Mouse (Mus musculus): ENCODE results near the gene Polr2c. TPM values are rescaled to one million over a fixed set of nuclear protein-coding genes. Genes with fewer than 3 reads are reported as not detected.

Polr2c gene
- polyA plus RNA-seq, 1 experiment from 2014 or later: 50.6 TPM

DNA sequence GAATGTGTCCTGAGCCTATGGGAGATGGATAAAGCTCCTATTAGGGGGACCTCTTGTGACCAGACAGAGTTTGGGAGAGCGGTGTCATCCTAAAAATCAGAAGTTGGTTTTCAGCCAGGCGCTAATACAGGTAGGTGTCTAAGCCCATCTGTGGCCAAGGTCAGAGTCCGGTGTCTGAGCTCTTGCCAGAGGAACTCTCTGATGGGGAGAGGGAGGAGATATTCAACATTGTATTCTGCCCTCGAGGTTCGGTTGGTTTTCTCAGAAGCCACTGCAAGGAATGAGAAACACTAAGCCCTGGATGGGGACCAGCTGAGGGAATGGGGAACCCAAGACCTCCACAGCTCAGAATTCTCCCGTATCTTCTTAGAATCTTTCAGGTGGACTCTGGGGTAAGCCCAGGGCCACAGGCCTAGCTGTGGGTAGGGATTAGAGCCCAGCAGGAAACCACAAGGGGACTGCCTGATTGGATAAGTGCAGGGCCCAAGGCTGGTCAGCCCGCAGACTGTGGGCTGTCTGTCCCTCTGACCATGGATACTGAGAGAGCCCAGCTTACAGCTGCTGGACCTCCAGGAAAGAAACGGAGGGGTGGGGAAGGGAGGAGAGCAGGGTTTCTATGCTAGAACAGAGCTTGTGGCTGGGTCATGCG is 59.2 kb downstream of the Polr2c start:
- Histone ChIP-seq H3K4me1 (ENCODE audit: insufficient read depth) (peaks cover 19% of the 10 kb centered on the region), H3K27me3 (ENCODE audit: insufficient read depth, low read length) (peaks cover 30% of the 10 kb centered on the region), H3K4me3 (ENCODE audit: low read depth, low read length) (peak overlapping the region; percentile 64)

DNA sequence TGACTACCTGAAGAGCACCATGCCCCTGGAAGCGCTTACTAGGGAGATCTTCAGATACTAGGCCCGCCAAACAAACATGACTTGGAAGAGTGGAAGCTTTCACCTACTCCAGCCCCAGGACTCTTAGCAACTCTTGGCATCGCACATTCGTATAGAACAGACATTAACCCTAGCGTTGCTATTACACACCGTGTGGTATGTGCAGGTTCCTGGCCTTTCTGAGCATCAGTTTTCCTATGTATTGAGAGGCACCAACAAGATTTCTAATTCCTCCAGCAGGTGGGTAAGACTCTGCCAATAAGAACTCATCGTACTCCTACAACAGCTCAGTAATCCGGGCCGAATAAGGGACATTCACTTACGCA is 59.7 kb downstream of the Polr2c start:
- Histone ChIP-seq H3K4me1 (ENCODE audit: insufficient read depth) (peaks cover 19% of the 10 kb centered on the region), H3K9ac (replicated peaks) (peak overlapping the region; percentile 63), H3K27me3 (ENCODE audit: insufficient read depth, low read length) (peaks cover 30% of the 10 kb centered on the region), H3K9me3 (ENCODE audit: low read length) (no peaks in the 10 kb centered on the region), H3K4me2 (ENCODE audit: low read depth, low read length) (peak overlapping the region; percentile 94), H3K27ac (ENCODE audit: low read depth) (no peak overlapping the region; the same call in 1 of the 2 replicates), H3K4me3 (ENCODE audit: low read depth, low read length) (peak overlapping the region; percentile 64), H3K36me3 (replicated peaks; ENCODE audit: insufficient read depth, low read length) (no peaks in the 10 kb centered on the region)
- ATAC-seq (no peak), DNase-seq (no peak)
- 12% methylated on average over 10 of the region's 10 CpGs for WGBS (ENCODE audit: insufficient replicate concordance)
- TF ChIP-seq CTCF (IDR thresholded peaks at IDR 0.05; ENCODE audit: low read depth) (no peak), EP300 (IDR thresholded peaks at IDR 0.05; ENCODE audit: low read depth) (no peak)

More for the DNA sequence above, 59.2 kb downstream of the Polr2c start:
- H3K9me3 ChIP-seq (ENCODE audit: low read length): no peaks in the 10 kb centered on the region
- DNase-seq (no peak), ATAC-seq (no peak)
- no peak overlapping the region; the same call in 1 of the 2 replicates for H3K9ac ChIP-seq (replicated peaks)
- no peak overlapping the region for H3K27ac ChIP-seq (ENCODE audit: low read depth)
- peak overlapping the region; percentile 94 for H3K4me2 ChIP-seq (ENCODE audit: low read depth, low read length)
- WGBS (ENCODE audit: insufficient replicate concordance): 42% methylated on average over 9 of the region's 9 CpGs
- TF ChIP-seq EP300 (IDR thresholded peaks at IDR 0.05; ENCODE audit: low read depth) (no peak), CTCF (IDR thresholded peaks at IDR 0.05; ENCODE audit: low read depth) (no peak)
- H3K36me3 ChIP-seq (replicated peaks; ENCODE audit: insufficient read depth, low read length): no peaks in the 10 kb centered on the region

DNA sequence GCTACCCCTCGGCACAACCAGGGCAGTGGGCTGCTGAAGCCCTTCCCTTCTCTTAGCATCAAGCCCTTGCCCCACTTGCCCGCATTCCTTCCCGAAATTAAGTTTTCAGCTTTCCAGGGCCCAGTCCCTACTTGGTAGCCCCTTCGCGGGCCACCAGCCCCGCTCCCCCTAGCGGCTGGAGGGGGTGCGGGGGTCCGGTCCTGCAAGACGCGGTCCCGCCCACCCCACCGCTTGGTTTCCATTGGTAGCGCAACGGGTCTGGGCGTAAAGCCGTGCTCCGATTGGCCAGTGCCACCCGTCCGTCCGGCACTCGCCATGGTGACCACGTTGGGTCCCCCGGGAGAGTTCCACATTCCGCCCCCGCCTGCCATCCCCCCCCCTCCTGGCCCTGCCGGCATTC is 60.1 kb downstream of the Polr2c start:
- peak overlapping the region; percentile 63 for H3K9ac ChIP-seq (replicated peaks)
- ATAC-seq: peak; percentile 89
- peak overlapping the region; percentile 62 for H3K27ac ChIP-seq (ENCODE audit: low read depth)
- TF ChIP-seq EP300 (IDR thresholded peaks at IDR 0.05; ENCODE audit: low read depth): no peak
- TF ChIP-seq CTCF (IDR thresholded peaks at IDR 0.05; ENCODE audit: low read depth): peak; percentile 71
- H3K9me3 ChIP-seq (ENCODE audit: low read length): no peaks in the 10 kb centered on the region
- H3K4me1 ChIP-seq (ENCODE audit: insufficient read depth): peaks cover 21% of the 10 kb centered on the region
- 1% methylated on average over 27 of the region's 27 CpGs for WGBS (ENCODE audit: insufficient replicate concordance)
- peak overlapping the region; percentile 94 for H3K4me2 ChIP-seq (ENCODE audit: low read depth, low read length)
- peak; percentile 89 for DNase-seq
- peaks cover 30% of the 10 kb centered on the region for H3K27me3 ChIP-seq (ENCODE audit: insufficient read depth, low read length)
- no peaks in the 10 kb centered on the region for H3K36me3 ChIP-seq (replicated peaks; ENCODE audit: insufficient read depth, low read length)
- H3K4me3 ChIP-seq (ENCODE audit: low read depth, low read length): peak overlapping the region; percentile 64

DNA sequence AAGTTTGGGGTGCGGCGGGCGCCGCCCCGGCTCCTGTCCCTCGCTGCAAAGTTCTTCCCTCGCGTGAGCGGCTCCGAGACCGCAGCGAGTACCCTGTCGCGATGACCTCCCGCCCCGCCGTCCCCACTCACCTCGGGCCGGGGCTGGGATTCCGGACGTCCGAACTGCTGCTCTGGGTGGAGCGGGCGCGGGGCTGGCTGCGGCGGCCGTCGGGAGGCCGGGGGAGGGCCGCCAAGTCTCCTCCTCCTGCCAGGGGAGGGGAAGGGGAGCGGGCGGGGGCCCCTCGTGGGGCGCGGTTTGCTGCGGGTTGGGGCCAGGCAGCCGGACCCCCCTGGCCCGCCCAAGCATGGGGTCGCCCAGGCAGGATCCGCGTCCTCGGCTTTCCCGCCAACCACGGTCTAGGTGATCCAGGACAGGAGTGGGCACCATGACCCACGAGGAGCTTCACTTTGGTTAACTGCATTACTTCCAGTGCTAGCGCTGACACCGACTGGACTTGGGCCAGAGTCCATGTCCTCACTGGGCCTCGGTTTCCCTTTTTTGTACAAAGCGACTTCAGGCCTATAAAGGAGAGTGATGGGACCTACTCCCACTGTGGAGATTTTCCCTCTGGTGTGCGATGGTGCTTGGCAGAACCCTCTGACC is 60.7 kb downstream of the Polr2c start, which contains the start of gene Ccdc102a:
Gene Ccdc102a (minus strand): TSS at position 248 of the 645 bp plus-strand sequence.
- peak within 1 kb of the TSS; percentile 64 for H3K4me3 ChIP-seq (ENCODE audit: low read depth, low read length)
- peak within 1 kb of the TSS; percentile 94 for H3K4me2 ChIP-seq (ENCODE audit: low read depth, low read length)
- WGBS (ENCODE audit: insufficient replicate concordance): 5% methylated on average over 41 of the region's 51 CpGs
- H3K9me3 ChIP-seq (ENCODE audit: low read length): no peaks in the 10 kb centered on the region
- ATAC-seq (peak; percentile 55), DNase-seq (peak; percentile 54)
- peaks cover 27% of the 10 kb centered on the region for H3K27me3 ChIP-seq (ENCODE audit: insufficient read depth, low read length)
- H3K4me1 ChIP-seq (ENCODE audit: insufficient read depth): peaks cover 28% of the 10 kb centered on the region
- H3K36me3 ChIP-seq (replicated peaks; ENCODE audit: insufficient read depth, low read length): no peaks in the 10 kb centered on the region
- TF ChIP-seq CTCF (IDR thresholded peaks at IDR 0.05; ENCODE audit: low read depth): no peak
- peak within 1 kb of the TSS; percentile 63 for H3K9ac ChIP-seq (replicated peaks)
- H3K27ac ChIP-seq (ENCODE audit: low read depth): peak within 1 kb of the TSS; percentile 62

DNA sequence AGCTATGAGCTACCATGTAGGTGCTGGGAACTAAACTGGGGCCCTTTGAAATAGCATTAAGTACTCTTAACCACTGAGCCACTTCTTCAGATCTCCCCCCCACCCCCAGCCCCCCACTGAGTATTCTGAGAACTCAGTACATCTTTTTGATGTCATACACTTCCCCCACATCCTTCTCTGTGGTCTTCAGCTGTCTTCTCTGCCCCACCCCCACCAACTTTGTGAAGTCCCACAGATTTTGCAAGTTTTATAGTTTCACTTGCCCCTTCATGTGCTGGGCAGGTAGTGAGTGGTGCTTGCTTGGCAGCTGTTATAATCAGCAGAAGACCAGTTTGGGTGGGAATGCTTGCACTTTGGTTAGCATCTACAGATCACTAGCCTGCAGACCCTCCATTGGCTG is 62.0 kb downstream of the Polr2c start:
- H3K9me3 ChIP-seq (ENCODE audit: low read length): no peaks in the 10 kb centered on the region
- peaks cover 18% of the 10 kb centered on the region for H3K27me3 ChIP-seq (ENCODE audit: insufficient read depth, low read length)
- TF ChIP-seq EP300 (IDR thresholded peaks at IDR 0.05; ENCODE audit: low read depth): no peak
- TF ChIP-seq CTCF (IDR thresholded peaks at IDR 0.05; ENCODE audit: low read depth): no peak
- H3K36me3 ChIP-seq (replicated peaks; ENCODE audit: insufficient read depth, low read length): no peaks in the 10 kb centered on the region
- H3K9ac ChIP-seq (replicated peaks): no peak overlapping the region
- DNase-seq (no peak), ATAC-seq (no peak)
- H3K4me1 ChIP-seq (ENCODE audit: insufficient read depth): peaks cover 30% of the 10 kb centered on the region
- H3K4me3 ChIP-seq (ENCODE audit: low read depth, low read length): no peak overlapping the region
- H3K4me2 ChIP-seq (ENCODE audit: low read depth, low read length): no peak overlapping the region
- H3K27ac ChIP-seq (ENCODE audit: low read depth): no peak overlapping the region

DNA sequence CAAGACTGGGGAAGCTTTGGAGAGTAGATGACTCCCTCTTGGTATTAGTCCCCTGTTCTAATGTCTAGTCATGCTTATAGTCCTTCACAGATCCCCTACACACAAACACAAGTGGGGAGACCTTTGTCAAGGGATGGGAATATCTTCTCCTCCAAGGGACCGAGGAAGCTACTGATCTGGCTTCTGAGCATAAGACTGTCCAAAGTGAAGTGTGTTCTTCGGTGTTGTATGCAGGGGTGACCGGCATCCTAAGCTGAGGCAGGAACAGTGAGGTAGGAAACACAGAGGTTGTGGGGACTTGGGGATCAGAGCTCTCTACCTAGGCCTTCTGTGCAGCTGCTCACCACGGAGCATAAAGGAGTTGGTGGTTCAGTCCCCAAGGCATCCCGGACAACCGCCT is 64.9 kb downstream of the Polr2c start:
- H3K27ac ChIP-seq (ENCODE audit: low read depth): no peak overlapping the region

More for the DNA sequence above, 64.9 kb downstream of the Polr2c start:
- Histone ChIP-seq H3K4me1 (ENCODE audit: insufficient read depth) (peaks cover 23% of the 10 kb centered on the region), H3K27me3 (ENCODE audit: insufficient read depth, low read length) (peaks cover 10% of the 10 kb centered on the region), H3K9ac (replicated peaks) (no peak overlapping the region), H3K4me2 (ENCODE audit: low read depth, low read length) (0 out of 2 replicates have a peak overlapping the region, but pooled peaks have one; percentile 18), H3K4me3 (ENCODE audit: low read depth, low read length) (no peak overlapping the region), H3K9me3 (ENCODE audit: low read length) (no peaks in the 10 kb centered on the region), H3K36me3 (replicated peaks; ENCODE audit: insufficient read depth, low read length) (no peaks in the 10 kb centered on the region)
- 44% methylated on average over 6 of the region's 6 CpGs for WGBS (ENCODE audit: insufficient replicate concordance)
- TF ChIP-seq CTCF (IDR thresholded peaks at IDR 0.05; ENCODE audit: low read depth): no peak
- TF ChIP-seq EP300 (IDR thresholded peaks at IDR 0.05; ENCODE audit: low read depth): no peak
- ATAC-seq: no peak
- no peak for DNase-seq

Measured in liver, postnatal 0 days (tissue).